Mouse (Mus musculus) adrenal gland, postnatal 36 days (tissue): ENCODE results near the gene BC049730. TPM values are rescaled to one million over a fixed set of nuclear protein-coding genes. Genes with fewer than 3 reads are reported as not detected.
A peak's percentile ranks its signal among the peaks of the same experiment; 100 is the strongest.
"Not testable (repeated sequence)": the region's sequence is repeated elsewhere in the genome, so short reads cannot be mapped to it uniquely, and the experiment has no call there.

Source experiments
- DNase-seq, 2 experiments: peaks; one replicate each; pipeline ENCODE4 v3.0.0; 2021; ENCODE audit warnings: mixed read lengths in 1 of 2
- long read RNA-seq, 2 experiments: library from polyadenylated mRNA; stranded (forward); transcript quantifications; one replicate each; pipeline ENCODE4 v2.0.0; 2021; ENCODE audit warnings: borderline sequencing depth in 2 of 2
- total RNA-seq, 2 experiments: library from RNA; stranded (reverse); gene quantifications; 2 replicates each; pipeline ENCODE4 v1.2.3; 2021

BC049730 gene
- not detected for total RNA-seq
- long read RNA-seq, experiment 1: 0 reads
- long read RNA-seq, experiment 2: 0 reads

- no peak for DNase-seq
Measured at GRCm38 (mm10) chr7:24708832-24709292, at the start of gene BC049730. TSS of gene BC049730 (plus strand) at chr7:24709242.

GRCm38 (mm10) chr7:24659737-24660357, 49.2 kb upstream of the BC049730 start:
- peak; percentile 14 to 20 for DNase-seq

- no peak for DNase-seq
Measured at GRCm38 (mm10) chr7:24661118-24661904, 47.7 kb upstream of the BC049730 start.

- peak; percentile 52 to 64 for DNase-seq
Measured at GRCm38 (mm10) chr7:24662575-24662974, 46.5 kb upstream of the BC049730 start.

GRCm38 (mm10) chr7:24664301-24664700, 44.7 kb upstream of the BC049730 start:
- no peak for DNase-seq

GRCm38 (mm10) chr7:24664959-24665358, 44.1 kb upstream of the BC049730 start:
- no peak for DNase-seq

- no peak for DNase-seq
Measured at GRCm38 (mm10) chr7:24671944-24672439, 37.0 kb upstream of the BC049730 start.

GRCm38 (mm10) chr7:24676575-24676974, 32.5 kb upstream of the BC049730 start, which contains the start of gene Tex101:
TSS of gene Tex101 (minus strand) at chr7:24676675.
- DNase-seq: no peak

GRCm38 (mm10) chr7:24684121-24684520, 24.9 kb upstream of the BC049730 start:
- peak in 1 of 2 experiments; percentile 35 for DNase-seq

- not testable (repeated sequence) for DNase-seq
Measured at GRCm38 (mm10) chr7:24687519-24687918, 21.5 kb upstream of the BC049730 start.

- DNase-seq: not testable (repeated sequence)
Measured at GRCm38 (mm10) chr7:24692693-24693092, 16.3 kb upstream of the BC049730 start.

- DNase-seq: not testable (repeated sequence)
Measured at GRCm38 (mm10) chr7:24697891-24698290, 11.2 kb upstream of the BC049730 start.

GRCm38 (mm10) chr7:24702841-24703240, 6.2 kb upstream of the BC049730 start:
- not testable (repeated sequence) for DNase-seq

- DNase-seq: no peak
Measured at GRCm38 (mm10) chr7:24715039-24715438, 6.0 kb downstream of the BC049730 start.

GRCm38 (mm10) chr7:24726808-24727207, 17.8 kb downstream of the BC049730 start, which contains the start of gene Gm4763:
TSS of gene Gm4763 (minus strand) at chr7:24726908.
- not testable (repeated sequence) for DNase-seq

GRCm38 (mm10) chr7:24735970-24736670, 27.1 kb downstream of the BC049730 start:
- peak; percentile 40 to 63 for DNase-seq

- DNase-seq: no peak
Measured at GRCm38 (mm10) chr7:24750695-24751094, 41.7 kb downstream of the BC049730 start.

GRCm38 (mm10) chr7:24751610-24752009, 42.6 kb downstream of the BC049730 start:
- DNase-seq: no peak

GRCm38 (mm10) chr7:24753476-24753875, 44.4 kb downstream of the BC049730 start:
- no peak for DNase-seq

- DNase-seq: no peak
Measured at GRCm38 (mm10) chr7:24758520-24758919, 49.5 kb downstream of the BC049730 start.

- DNase-seq: no peak
Measured at GRCm38 (mm10) chr7:24760211-24760610, 51.2 kb downstream of the BC049730 start, which contains the start of gene Cd177. TSS of gene Cd177 (minus strand) at chr7:24760311.

- no peak for DNase-seq
Measured at GRCm38 (mm10) chr7:24761161-24761560, 52.1 kb downstream of the BC049730 start.
